Mouse (Mus musculus) midbrain, embryonic 14.5 days (tissue): ENCODE measurements at regions not wholly inside any gene's neighbourhood (a gene's known extent, or its start where the extent isn't known, plus 50 kb on each side); places are given as distances from the start of the nearest gene placed in this dataset.

ENCODE experiments used
- ATAC-seq: fragments of 200-750 bp; cut with Nextera tagmentation; 2 replicates; pipeline ENCODE4 v1.8.0; 2017; ENCODE audit warnings: moderate number of reproducible peaks, moderate library complexity; ENCODE audit not compliant: low FRiP score, low TSS enrichment
- DNase-seq: peaks from one replicate; pipeline ENCODE4 v3.0.0-alpha.2; 2015
- H3K27ac ChIP-seq: fragments of 300-500 bp; sonication (generic); replicated peaks from 2 replicates; pipeline ENCODE4 v1.5.1; 2014; ENCODE audit warnings: mild to moderate bottlenecking, low read depth, low read length, moderate library complexity
- H3K27me3 ChIP-seq: fragments of 300-500 bp; sonication (generic); 2 replicates; pipeline ENCODE4 v1.6.1; 2014; ENCODE audit warnings: low read length, control low read depth, mixed read lengths; ENCODE audit not compliant: control insufficient read depth, insufficient read depth
- H3K36me3 ChIP-seq: fragments of 300-500 bp; sonication (generic); 2 replicates; pipeline ENCODE4 v1.6.1; 2014; ENCODE audit warnings: low read length, control low read depth; ENCODE audit not compliant: control insufficient read depth, insufficient read depth
- H3K4me1 ChIP-seq: fragments of 300-500 bp; sonication (generic); 2 replicates; pipeline ENCODE4 v1.6.1; 2014; ENCODE audit warnings: mild to moderate bottlenecking, antibody characterized with exemption, low read length, control low read depth; ENCODE audit not compliant: control insufficient read depth, insufficient read depth
- H3K4me2 ChIP-seq: fragments of 300-500 bp; sonication (generic); 2 replicates; pipeline ENCODE4 v1.6.1; 2014; ENCODE audit warnings: mild to moderate bottlenecking, low read length, moderate library complexity
- H3K4me3 ChIP-seq: fragments of 300-500 bp; sonication (generic); replicated peaks from 2 replicates; pipeline ENCODE4 v1.5.1; 2014; ENCODE audit warnings: low read depth, low read length
- H3K9ac ChIP-seq: fragments of 300-500 bp; sonication (generic); replicated peaks from 2 replicates; pipeline ENCODE4 v1.6.1; 2014; ENCODE audit warnings: mild to moderate bottlenecking, low read length, moderate library complexity
- H3K9me3 ChIP-seq: fragments of 300-500 bp; sonication (generic); 2 replicates; pipeline ENCODE4 v1.6.1; 2016; ENCODE audit warnings: low read length, control low read depth, mixed read lengths; ENCODE audit not compliant: control insufficient read depth
- WGBS: fragments of 180-500 bp; shearing (Covaris S2); extraction: QIAGEN DNeasy Blood & Tissue Kit; methylation state at CpG from one replicate; pipeline ENCODE4 v1.1.7; 2014; 5-methylcytosine and 5-hydroxymethylcytosine counted together

GRCm38 (mm10) chr3:56256271-56256670 lies 72.8 kb upstream of the Nbea start:
- H3K4me3 ChIP-seq = no peak overlapping the region
- no peak overlapping the region; the same call in 1 of the 2 replicates for H3K27ac ChIP-seq
- H3K9me3 ChIP-seq = no peaks in the 10 kb centered on the region
- H3K27me3 ChIP-seq = no peaks in the 10 kb centered on the region
- 0 out of 2 replicates have a peak, but pooled peaks cover 6% of the 10 kb centered on the region for H3K4me1 ChIP-seq
- no peaks in the 10 kb centered on the region for H3K36me3 ChIP-seq
- H3K9ac ChIP-seq = no peak overlapping the region
- no peak for ATAC-seq
- no peak overlapping the region for H3K4me2 ChIP-seq
- peak; percentile 45 for DNase-seq
- 30% methylated on average over 5 of the region's 5 CpGs for WGBS

GRCm38 (mm10) chr3:56244370-56244769 lies 60.9 kb upstream of the Nbea start:
- WGBS = 63% methylated on average over 1 of the region's 1 CpGs
- H3K4me2 ChIP-seq = no peak overlapping the region
- H3K27me3 ChIP-seq = no peaks in the 10 kb centered on the region
- H3K9ac ChIP-seq = no peak overlapping the region
- no peak for ATAC-seq
- H3K36me3 ChIP-seq = no peaks in the 10 kb centered on the region
- no peaks in the 10 kb centered on the region for H3K9me3 ChIP-seq
- no peak overlapping the region for H3K27ac ChIP-seq
- no peaks in the 10 kb centered on the region for H3K4me1 ChIP-seq
- no peak overlapping the region for H3K4me3 ChIP-seq
- DNase-seq = no peak

GRCm38 (mm10) chr3:56238228-56238627 lies 54.7 kb upstream of the Nbea start:
- DNase-seq = no peak

GRCm38 (mm10) chr3:56236163-56236562 lies 52.7 kb upstream of the Nbea start:
- Histone ChIP-seq H3K27ac (no peak overlapping the region), H3K9ac (no peak overlapping the region), H3K27me3 (no peaks in the 10 kb centered on the region), H3K4me3 (no peak overlapping the region), H3K36me3 (no peaks in the 10 kb centered on the region), H3K4me2 (no peak overlapping the region), H3K9me3 (no peaks in the 10 kb centered on the region), H3K4me1 (no peaks in the 10 kb centered on the region)
- WGBS = 61% methylated on average over 1 of the region's 1 CpGs
- peak; percentile 47 for DNase-seq
- ATAC-seq = no peak

More at GRCm38 (mm10) chr3:56238228-56238627, 54.7 kb upstream of the Nbea start:
- ATAC-seq = no peak
- Histone ChIP-seq H3K4me1 (no peaks in the 10 kb centered on the region), H3K9ac (no peak overlapping the region), H3K4me2 (no peak overlapping the region), H3K27ac (no peak overlapping the region), H3K9me3 (no peaks in the 10 kb centered on the region), H3K4me3 (no peak overlapping the region), H3K36me3 (no peaks in the 10 kb centered on the region), H3K27me3 (no peaks in the 10 kb centered on the region)
- 83% methylated on average over 2 of the region's 2 CpGs for WGBS
